Mouse (Mus musculus): Measurements from ENCODE around the gene Cd40. TPM values are rescaled to one million over a fixed set of nuclear protein-coding genes. Genes with fewer than 3 reads are reported as not detected.

Cd40 gene
- polyA plus RNA-seq, 1 experiment from 2014 or later: 7.3 TPM

GRCm38 (mm10) chr2:165032533-165032932 lies 22.9 kb upstream of the Cd40 start:
- Histone ChIP-seq H3K9ac (replicated peaks; ENCODE audit: low read length) (no peak overlapping the region; the same call in 1 of the 2 replicates), H3K4me1 (ENCODE audit: control insufficient read depth, insufficient read depth, low read length) (peaks cover 39% of the 10 kb centered on the region), H3K27me3 (ENCODE audit: control insufficient read depth, insufficient read depth, low read length) (no peaks in the 10 kb centered on the region), H3K4me3 (replicated peaks; ENCODE audit: low read depth, low read length) (peak overlapping the region; percentile 80), H3K27ac (replicated peaks; ENCODE audit: low read depth, low read length) (no peak overlapping the region), H3K9me3 (ENCODE audit: control insufficient read depth, low read length) (no peaks in the 10 kb centered on the region), H3K36me3 (ENCODE audit: control insufficient read depth, insufficient read depth, low read length) (no peaks in the 10 kb centered on the region), H3K4me2 (ENCODE audit: low read length) (peak overlapping the region; percentile 87)
- WGBS: 54% methylated on average over 3 of the region's 3 CpGs
- ATAC-seq (ENCODE audit: low FRiP score, low TSS enrichment) (no peak), DNase-seq (peak; percentile 62)

- Histone ChIP-seq H3K9ac (replicated peaks; ENCODE audit: low read length) (peak overlapping the region; percentile 91; the same call in 1 of the 2 replicates), H3K36me3 (ENCODE audit: control insufficient read depth, insufficient read depth, low read length) (no peaks in the 10 kb centered on the region), H3K27me3 (ENCODE audit: control insufficient read depth, insufficient read depth, low read length) (no peaks in the 10 kb centered on the region), H3K4me3 (replicated peaks; ENCODE audit: low read depth, low read length) (peak overlapping the region; percentile 80), H3K4me1 (ENCODE audit: control insufficient read depth, insufficient read depth, low read length) (peaks cover 39% of the 10 kb centered on the region), H3K27ac (replicated peaks; ENCODE audit: low read depth, low read length) (no peak overlapping the region; the same call in 1 of the 2 replicates), H3K9me3 (ENCODE audit: control insufficient read depth, low read length) (no peaks in the 10 kb centered on the region), H3K4me2 (ENCODE audit: low read length) (peak overlapping the region; percentile 87)
- ATAC-seq (ENCODE audit: low FRiP score, low TSS enrichment) (no peak), DNase-seq (no peak)
- WGBS: 41% methylated on average over 6 of the region's 6 CpGs
Observed at GRCm38 (mm10) chr2:165033306-165033705, 22.1 kb upstream of the Cd40 start.

GRCm38 (mm10) chr2:165034131-165035057 lies 21.0 kb upstream of the Cd40 start, which contains the start of gene Ncoa5:
TSS of gene Ncoa5 (minus strand) at chr2:165034867.
- H3K9me3 ChIP-seq (ENCODE audit: control insufficient read depth, low read length): no peaks in the 10 kb centered on the region
- ATAC-seq (ENCODE audit: low FRiP score, low TSS enrichment) (peak; percentile 94), DNase-seq (peak; percentile 99)
- H3K4me3 ChIP-seq (replicated peaks; ENCODE audit: low read depth, low read length): peak within 1 kb of the TSS; percentile 80
- H3K36me3 ChIP-seq (ENCODE audit: control insufficient read depth, insufficient read depth, low read length): no peaks in the 10 kb centered on the region
- H3K27me3 ChIP-seq (ENCODE audit: control insufficient read depth, insufficient read depth, low read length): no peaks in the 10 kb centered on the region
- WGBS: under 1% methylated on average over 98 of the region's 111 CpGs
- peaks cover 35% of the 10 kb centered on the region for H3K4me1 ChIP-seq (ENCODE audit: control insufficient read depth, insufficient read depth, low read length)
- H3K4me2 ChIP-seq (ENCODE audit: low read length): peak within 1 kb of the TSS; percentile 87
- peak within 1 kb of the TSS; percentile 96 for H3K27ac ChIP-seq (replicated peaks; ENCODE audit: low read depth, low read length)
- H3K9ac ChIP-seq (replicated peaks; ENCODE audit: low read length): peak within 1 kb of the TSS; percentile 91

GRCm38 (mm10) chr2:165035058-165035431 lies 20.4 kb upstream of the Cd40 start:
- no peaks in the 10 kb centered on the region for H3K36me3 ChIP-seq (ENCODE audit: control insufficient read depth, insufficient read depth, low read length)
- H3K9me3 ChIP-seq (ENCODE audit: control insufficient read depth, low read length): no peaks in the 10 kb centered on the region
- H3K4me3 ChIP-seq (replicated peaks; ENCODE audit: low read depth, low read length): peak overlapping the region; percentile 80; the same call in 1 of the 2 replicates
- peak overlapping the region; percentile 28; the same call in 1 of the 2 replicates for H3K9ac ChIP-seq (replicated peaks; ENCODE audit: low read length)
- ATAC-seq (ENCODE audit: low FRiP score, low TSS enrichment) (peak; percentile 50; the same call in 1 of the 2 replicates), DNase-seq (no peak)
- H3K4me2 ChIP-seq (ENCODE audit: low read length): peak overlapping the region; percentile 87
- H3K27ac ChIP-seq (replicated peaks; ENCODE audit: low read depth, low read length): peak overlapping the region; percentile 96
- 3% methylated on average over 5 of the region's 5 CpGs for whole genome bisulfite sequencing
- H3K4me1 ChIP-seq (ENCODE audit: control insufficient read depth, insufficient read depth, low read length): peaks cover 35% of the 10 kb centered on the region
- H3K27me3 ChIP-seq (ENCODE audit: control insufficient read depth, insufficient read depth, low read length): no peaks in the 10 kb centered on the region

GRCm38 (mm10) chr2:165037415-165037814 lies 18.0 kb upstream of the Cd40 start:
- no peaks in the 10 kb centered on the region for H3K27me3 ChIP-seq (ENCODE audit: control insufficient read depth, insufficient read depth, low read length)
- no peaks in the 10 kb centered on the region for H3K9me3 ChIP-seq (ENCODE audit: control insufficient read depth, low read length)
- no peaks in the 10 kb centered on the region for H3K36me3 ChIP-seq (ENCODE audit: control insufficient read depth, insufficient read depth, low read length)
- no peak for ATAC-seq (ENCODE audit: low FRiP score, low TSS enrichment)
- WGBS: 59% methylated on average over 4 of the region's 4 CpGs
- peaks cover 17% of the 10 kb centered on the region for H3K4me1 ChIP-seq (ENCODE audit: control insufficient read depth, insufficient read depth, low read length)
- H3K4me2 ChIP-seq (ENCODE audit: low read length): no peak overlapping the region
- no peak overlapping the region for H3K4me3 ChIP-seq (replicated peaks; ENCODE audit: low read depth, low read length)
- no peak overlapping the region for H3K27ac ChIP-seq (replicated peaks; ENCODE audit: low read depth, low read length)
- DNase-seq: no peak
- H3K9ac ChIP-seq (replicated peaks; ENCODE audit: low read length): no peak overlapping the region

- Histone ChIP-seq H3K4me2 (ENCODE audit: low read length) (no peak overlapping the region), H3K27ac (replicated peaks; ENCODE audit: low read depth, low read length) (no peak overlapping the region), H3K27me3 (ENCODE audit: control insufficient read depth, insufficient read depth, low read length) (no peaks in the 10 kb centered on the region), H3K36me3 (ENCODE audit: control insufficient read depth, insufficient read depth, low read length) (no peaks in the 10 kb centered on the region), H3K9ac (replicated peaks; ENCODE audit: low read length) (no peak overlapping the region), H3K9me3 (ENCODE audit: control insufficient read depth, low read length) (no peaks in the 10 kb centered on the region), H3K4me1 (ENCODE audit: control insufficient read depth, insufficient read depth, low read length) (peaks cover 13% of the 10 kb centered on the region), H3K4me3 (replicated peaks; ENCODE audit: low read depth, low read length) (no peak overlapping the region)
- 85% methylated on average over 5 of the region's 5 CpGs for WGBS
- ATAC-seq (ENCODE audit: low FRiP score, low TSS enrichment): no peak
- DNase-seq: no peak
Observed at GRCm38 (mm10) chr2:165042126-165042525, 13.3 kb upstream of the Cd40 start.

GRCm38 (mm10) chr2:165043090-165043636 lies 12.3 kb upstream of the Cd40 start:
- Histone ChIP-seq H3K4me3 (replicated peaks; ENCODE audit: low read depth, low read length) (peak overlapping the region; percentile 17; the same call in 1 of the 2 replicates), H3K27me3 (ENCODE audit: control insufficient read depth, insufficient read depth, low read length) (no peaks in the 10 kb centered on the region), H3K9ac (replicated peaks; ENCODE audit: low read length) (peak overlapping the region; percentile 44; the same call in 1 of the 2 replicates), H3K4me2 (ENCODE audit: low read length) (peak overlapping the region; percentile 48), H3K9me3 (ENCODE audit: control insufficient read depth, low read length) (no peaks in the 10 kb centered on the region), H3K36me3 (ENCODE audit: control insufficient read depth, insufficient read depth, low read length) (no peaks in the 10 kb centered on the region), H3K4me1 (ENCODE audit: control insufficient read depth, insufficient read depth, low read length) (peaks cover 13% of the 10 kb centered on the region), H3K27ac (replicated peaks; ENCODE audit: low read depth, low read length) (peak overlapping the region; percentile 74)
- peak; percentile 14; the same call in 1 of the 2 replicates for ATAC-seq (ENCODE audit: low FRiP score, low TSS enrichment)
- WGBS: 3% methylated on average over 17 of the region's 17 CpGs
- peak; percentile 75 for DNase-seq

GRCm38 (mm10) chr2:165043729-165044128 lies 11.7 kb upstream of the Cd40 start:
- DNase-seq (no peak), ATAC-seq (ENCODE audit: low FRiP score, low TSS enrichment) (no peak)
- H3K27me3 ChIP-seq (ENCODE audit: control insufficient read depth, insufficient read depth, low read length): no peaks in the 10 kb centered on the region
- H3K4me3 ChIP-seq (replicated peaks; ENCODE audit: low read depth, low read length): no peak overlapping the region
- peak overlapping the region; percentile 48; the same call in 1 of the 2 replicates for H3K4me2 ChIP-seq (ENCODE audit: low read length)
- H3K27ac ChIP-seq (replicated peaks; ENCODE audit: low read depth, low read length): peak overlapping the region; percentile 74
- no peaks in the 10 kb centered on the region for H3K36me3 ChIP-seq (ENCODE audit: control insufficient read depth, insufficient read depth, low read length)
- H3K9ac ChIP-seq (replicated peaks; ENCODE audit: low read length): no peak overlapping the region
- H3K4me1 ChIP-seq (ENCODE audit: control insufficient read depth, insufficient read depth, low read length): peaks cover 13% of the 10 kb centered on the region
- H3K9me3 ChIP-seq (ENCODE audit: control insufficient read depth, low read length): no peaks in the 10 kb centered on the region
- WGBS: 51% methylated on average over 2 of the region's 2 CpGs
